Mouse (Mus musculus) monocyte, adult 2 months (primary cell): Measurements from ENCODE around the gene Exo5.

Source experiments
- DNase-seq, 2 experiments: peaks; one replicate each; pipeline ENCODE4 v3.0.0; 2022; ENCODE audit warnings: low spot score in 2 of 2, low read depth in 1 of 2

The Exo5 gene

GRCm38 (mm10) chr4:120924554-120925299 lies at the start of gene Exo5:
Exo5 (minus strand) TSS chr4:120925017.
- peak; percentile 52 to 74 for DNase-seq

GRCm38 (mm10) chr4:120971842-120972241 lies 47.0 kb upstream of the Exo5 start:
- no peak for DNase-seq

- DNase-seq = no peak
Measured at GRCm38 (mm10) chr4:120969382-120970146, 44.7 kb upstream of the Exo5 start.

GRCm38 (mm10) chr4:120968486-120968885 lies 43.7 kb upstream of the Exo5 start:
- no peak for DNase-seq

- no peak for DNase-seq
Measured at GRCm38 (mm10) chr4:120955586-120955985, 30.8 kb upstream of the Exo5 start.

- no peak for DNase-seq
Measured at GRCm38 (mm10) chr4:120953667-120954066, 28.9 kb upstream of the Exo5 start.

GRCm38 (mm10) chr4:120953038-120953437 lies 28.2 kb upstream of the Exo5 start:
- DNase-seq = no peak

- DNase-seq = no peak
Measured at GRCm38 (mm10) chr4:120952163-120952562, 27.3 kb upstream of the Exo5 start.

GRCm38 (mm10) chr4:120951428-120951973 lies 26.7 kb upstream of the Exo5 start, which contains the start of gene Zfp69:
Zfp69 (minus strand) TSS chr4:120951699.
- DNase-seq = peak; percentile 44 to 74

GRCm38 (mm10) chr4:120950763-120951427 lies 26.1 kb upstream of the Exo5 start:
- no peak for DNase-seq

- no peak for DNase-seq
Measured at GRCm38 (mm10) chr4:120948938-120949337, 24.1 kb upstream of the Exo5 start.

GRCm38 (mm10) chr4:120935006-120935405 lies 10.2 kb upstream of the Exo5 start:
- no peak for DNase-seq

- no peak for DNase-seq
Measured at GRCm38 (mm10) chr4:120930736-120931135, 5.9 kb upstream of the Exo5 start.

GRCm38 (mm10) chr4:120928686-120929085 lies 3.9 kb upstream of the Exo5 start:
- DNase-seq = no peak

GRCm38 (mm10) chr4:120925386-120925785 lies 569 bp upstream of the Exo5 start:
- DNase-seq = no peak

- no peak for DNase-seq
Measured at GRCm38 (mm10) chr4:120921461-120921860, 3.4 kb downstream of the Exo5 start.

- no peak for DNase-seq
Measured at GRCm38 (mm10) chr4:120914501-120914900, 10.3 kb downstream of the Exo5 start.

- DNase-seq = no peak
Measured at GRCm38 (mm10) chr4:120913861-120914260, 11.0 kb downstream of the Exo5 start.

GRCm38 (mm10) chr4:120913443-120913842 lies 11.4 kb downstream of the Exo5 start:
- DNase-seq = no peak

GRCm38 (mm10) chr4:120912866-120913265 lies 12.0 kb downstream of the Exo5 start:
- DNase-seq = no peak

- DNase-seq = no peak
Measured at GRCm38 (mm10) chr4:120911086-120911485, 13.7 kb downstream of the Exo5 start.
